Mouse (Mus musculus): Measurements from ENCODE around the gene Fam234a. TPM values are rescaled to one million over a fixed set of nuclear protein-coding genes. Genes with fewer than 3 reads are reported as not detected.

Fam234a gene
- polyA plus RNA-seq, 1 experiment = 22.9 TPM

- TF ChIP-seq CTCF (IDR thresholded peaks at IDR 0.05; ENCODE audit: extremely low read depth, insufficient read depth, insufficient read length, insufficient replicate concordance) = no peak
- no peak for TF ChIP-seq POLR2A (IDR thresholded peaks at IDR 0.05; ENCODE audit: low read depth, low read length)
- Histone ChIP-seq H3K4me1 (ENCODE audit: control insufficient read depth, insufficient read depth, insufficient read length) (no peaks in the 10 kb centered on the region), H3K4me3 (ENCODE audit: extremely low read depth, insufficient read depth, insufficient read length) (no peak overlapping the region), H3K27ac (ENCODE audit: insufficient read depth, low read length) (no peak overlapping the region), H3K36me3 (ENCODE audit: control insufficient read depth, insufficient read depth, low read length) (peaks cover 40% of the 10 kb centered on the region), H3K27me3 (ENCODE audit: control insufficient read depth, insufficient read depth, low read length) (no peaks in the 10 kb centered on the region)
- no peak for DNase-seq (ENCODE audit: low read depth in 1 of 2, low spot score in 2 of 2)
- WGBS = 73% methylated on average over 1 of the region's 1 CpGs
Observed at GRCm38 (mm10) chr17:26268851-26269250, 24.8 kb upstream of the Fam234a start.

- no peak for TF ChIP-seq CTCF (IDR thresholded peaks at IDR 0.05; ENCODE audit: extremely low read depth, insufficient read depth, insufficient read length, insufficient replicate concordance)
- no peak for TF ChIP-seq POLR2A (IDR thresholded peaks at IDR 0.05; ENCODE audit: low read depth, low read length)
- Histone ChIP-seq H3K27me3 (ENCODE audit: control insufficient read depth, insufficient read depth, low read length) (no peaks in the 10 kb centered on the region), H3K4me1 (ENCODE audit: control insufficient read depth, insufficient read depth, insufficient read length) (no peaks in the 10 kb centered on the region), H3K4me3 (ENCODE audit: extremely low read depth, insufficient read depth, insufficient read length) (no peak overlapping the region), H3K27ac (ENCODE audit: insufficient read depth, low read length) (no peak overlapping the region), H3K36me3 (ENCODE audit: control insufficient read depth, insufficient read depth, low read length) (peaks cover 39% of the 10 kb centered on the region)
- no peak for DNase-seq (ENCODE audit: low read depth in 1 of 2, low spot score in 2 of 2)
- WGBS = 97% methylated on average over 3 of the region's 3 CpGs
Observed at GRCm38 (mm10) chr17:26262384-26262783, 18.3 kb upstream of the Fam234a start.

GRCm38 (mm10) chr17:26261826-26262225, 17.8 kb upstream of the Fam234a start:
- Histone ChIP-seq H3K27ac (ENCODE audit: insufficient read depth, low read length) (no peak overlapping the region), H3K27me3 (ENCODE audit: control insufficient read depth, insufficient read depth, low read length) (no peaks in the 10 kb centered on the region), H3K4me3 (ENCODE audit: extremely low read depth, insufficient read depth, insufficient read length) (no peak overlapping the region), H3K36me3 (ENCODE audit: control insufficient read depth, insufficient read depth, low read length) (peaks cover 33% of the 10 kb centered on the region), H3K4me1 (ENCODE audit: control insufficient read depth, insufficient read depth, insufficient read length) (no peaks in the 10 kb centered on the region)
- 78% methylated on average over 4 of the region's 4 CpGs for WGBS
- TF ChIP-seq CTCF (IDR thresholded peaks at IDR 0.05; ENCODE audit: extremely low read depth, insufficient read depth, insufficient read length, insufficient replicate concordance) (no peak), POLR2A (IDR thresholded peaks at IDR 0.05; ENCODE audit: low read depth, low read length) (no peak)
- DNase-seq (ENCODE audit: low read depth in 1 of 2, low spot score in 2 of 2) = no peak

- TF ChIP-seq POLR2A (IDR thresholded peaks at IDR 0.05; ENCODE audit: low read depth, low read length) (no peak), CTCF (IDR thresholded peaks at IDR 0.05; ENCODE audit: extremely low read depth, insufficient read depth, insufficient read length, insufficient replicate concordance) (no peak)
- Histone ChIP-seq H3K4me3 (ENCODE audit: extremely low read depth, insufficient read depth, insufficient read length) (no peak overlapping the region), H3K27ac (ENCODE audit: insufficient read depth, low read length) (no peak overlapping the region), H3K4me1 (ENCODE audit: control insufficient read depth, insufficient read depth, insufficient read length) (no peaks in the 10 kb centered on the region), H3K36me3 (ENCODE audit: control insufficient read depth, insufficient read depth, low read length) (peaks cover 14% of the 10 kb centered on the region; the same call in 1 of the 2 replicates), H3K27me3 (ENCODE audit: control insufficient read depth, insufficient read depth, low read length) (no peaks in the 10 kb centered on the region)
- WGBS = 97% methylated on average over 7 of the region's 7 CpGs
- DNase-seq (ENCODE audit: low read depth in 1 of 2, low spot score in 2 of 2) = no peak
Observed at GRCm38 (mm10) chr17:26255313-26255712, 11.3 kb upstream of the Fam234a start.

- TF ChIP-seq POLR2A (IDR thresholded peaks at IDR 0.05; ENCODE audit: low read depth, low read length) (no peak), CTCF (IDR thresholded peaks at IDR 0.05; ENCODE audit: extremely low read depth, insufficient read depth, insufficient read length, insufficient replicate concordance) (no peak)
- peak overlapping the region; percentile 99 for H3K4me3 ChIP-seq (ENCODE audit: extremely low read depth, insufficient read depth, insufficient read length)
- peaks cover 6% of the 10 kb centered on the region; the same call in 1 of the 2 replicates for H3K36me3 ChIP-seq (ENCODE audit: control insufficient read depth, insufficient read depth, low read length)
- no peak for DNase-seq (ENCODE audit: low read depth in 1 of 2, low spot score in 2 of 2)
- 1% methylated on average over 24 of the region's 24 CpGs for WGBS
- H3K27ac ChIP-seq (ENCODE audit: insufficient read depth, low read length) = peak overlapping the region; percentile 94
- H3K4me1 ChIP-seq (ENCODE audit: control insufficient read depth, insufficient read depth, insufficient read length) = no peaks in the 10 kb centered on the region
- no peaks in the 10 kb centered on the region for H3K27me3 ChIP-seq (ENCODE audit: control insufficient read depth, insufficient read depth, low read length)
Observed at GRCm38 (mm10) chr17:26253399-26253798, 9.4 kb upstream of the Fam234a start.

- Histone ChIP-seq H3K27me3 (ENCODE audit: control insufficient read depth, insufficient read depth, low read length) (no peaks in the 10 kb centered on the region), H3K27ac (ENCODE audit: insufficient read depth, low read length) (peak within 1 kb of the TSS; percentile 94), H3K36me3 (ENCODE audit: control insufficient read depth, insufficient read depth, low read length) (peaks cover 4% of the 10 kb centered on the region; the same call in 1 of the 2 replicates), H3K4me3 (ENCODE audit: extremely low read depth, insufficient read depth, insufficient read length) (peak within 1 kb of the TSS; percentile 99), H3K4me1 (ENCODE audit: control insufficient read depth, insufficient read depth, insufficient read length) (no peaks in the 10 kb centered on the region)
- under 1% methylated on average over 43 of the region's 43 CpGs for WGBS
- peak; percentile 79 to 94 for DNase-seq (ENCODE audit: low read depth in 1 of 2, low spot score in 2 of 2)
- TF ChIP-seq CTCF (IDR thresholded peaks at IDR 0.05; ENCODE audit: extremely low read depth, insufficient read depth, insufficient read length, insufficient replicate concordance) (no peak), POLR2A (IDR thresholded peaks at IDR 0.05; ENCODE audit: low read depth, low read length) (peak; percentile 89)
Observed at GRCm38 (mm10) chr17:26252539-26253251, 8.7 kb upstream of the Fam234a start, which contains the start of gene Luc7l. Gene Luc7l, plus strand, starts transcription at chr17:26252896.
